Mouse (Mus musculus) CH12.LX (cell line): ENCODE results near the gene Serbp1. TPM values are rescaled to one million over a fixed set of nuclear protein-coding genes. Genes with fewer than 3 reads are reported as not detected.

Experiments used
- DNase-seq: peaks from one replicate; pipeline ENCODE4 v3.0.0-alpha.2; 2013; ENCODE audit errors: extremely low read depth
- H3K27ac ChIP-seq: 2 replicates; pipeline ENCODE4 v1.5.1; 2012; ENCODE audit warnings: low read depth, mild to moderate bottlenecking, control low read depth, moderate library complexity; ENCODE audit not compliant: insufficient read depth
- H3K27me3 ChIP-seq: replicated peaks from 2 replicates; pipeline ENCODE3; 2012; ENCODE audit warnings: inconsistent platforms
- H3K36me3 ChIP-seq, 2 experiments: replicated peaks in 1 of 2; 2 replicates each; pipeline versions ENCODE3 to v1.6.1; 2012; ENCODE audit warnings: inconsistent platforms in 1 of 2, low read length in 1 of 2, mild to moderate bottlenecking in 1 of 2, mixed read lengths in 1 of 2, moderate library complexity in 1 of 2; ENCODE audit not compliant: control insufficient read depth in 1 of 2, insufficient read depth in 1 of 2
- H3K4me1 ChIP-seq, 2 experiments: 2 replicates each; pipeline ENCODE4 v1.6.1; 2012; ENCODE audit warnings: inconsistent platforms in 1 of 2, moderate library complexity in 1 of 2; ENCODE audit not compliant: insufficient read depth in 2 of 2, control insufficient read depth in 1 of 2
- H3K4me2 ChIP-seq: 2 replicates; pipeline ENCODE4 v1.6.1; 2012; ENCODE audit warnings: low read depth, mild to moderate bottlenecking, control low read depth; ENCODE audit not compliant: poor library complexity, insufficient read depth, severe bottlenecking
- H3K4me3 ChIP-seq, 3 experiments: fragments of 150-350 bp in 1 of 3; sonication (generic) in 1 of 3; replicated peaks in 1 of 3; 2 replicates each; pipeline versions ENCODE3 to v1.5.1; 2011 to 2012; ENCODE audit warnings: low read depth in 2 of 3, low read length in 2 of 3, mild to moderate bottlenecking in 2 of 3, moderate library complexity in 2 of 3, control low read depth in 1 of 3, improper control_type of control experiment in 1 of 3, inconsistent platforms in 1 of 3, mixed read lengths in 1 of 3; ENCODE audit not compliant: poor library complexity in 1 of 3
- H3K79me2 ChIP-seq: replicated peaks from 2 replicates; pipeline ENCODE4 v1.6.1; 2012; ENCODE audit warnings: mild to moderate bottlenecking, moderate library complexity; ENCODE audit not compliant: control insufficient read depth, poor library complexity, insufficient read depth, severe bottlenecking; ENCODE audit errors: extremely low read depth
- H3K9ac ChIP-seq: 2 replicates; pipeline ENCODE4 v1.6.1; 2012; ENCODE audit warnings: low read depth, mild to moderate bottlenecking, control low read depth, moderate library complexity; ENCODE audit not compliant: insufficient read depth
- H3K9me3 ChIP-seq: replicated peaks from 2 replicates; pipeline ENCODE3; 2012; ENCODE audit warnings: low read length, inconsistent platforms, mixed read lengths
- CHD1 ChIP-seq: IDR thresholded peaks from 2 replicates; pipeline ENCODE4 v1.6.1; 2012; ENCODE audit warnings: low read depth, low read length, improper control_type of control experiment, inconsistent platforms
- CTCF ChIP-seq, 2 experiments: IDR thresholded peaks in 1 of 2; conservative IDR thresholded peaks in 1 of 2; 2 replicates each; pipeline ENCODE4 v1.5.1; 2011 to 2012; ENCODE audit warnings: low read depth in 2 of 2, low read length in 2 of 2, improper control_type of control experiment in 1 of 2, inconsistent platforms in 1 of 2, mild to moderate bottlenecking in 1 of 2, moderate library complexity in 1 of 2
- ETS1 ChIP-seq: conservative IDR thresholded peaks from 2 replicates; pipeline ENCODE4 v1.6.1; 2012; ENCODE audit warnings: low read depth, mild to moderate bottlenecking, inconsistent platforms, low read length, improper control_type of control experiment, moderate library complexity
- HCFC1 ChIP-seq: IDR thresholded peaks from 2 replicates; pipeline ENCODE4 v1.6.1; 2012; ENCODE audit warnings: low read depth, mild to moderate bottlenecking, inconsistent platforms, low read length, improper control_type of control experiment
- IRF4 ChIP-seq: IDR thresholded peaks from 2 replicates; pipeline ENCODE4 v1.6.1; 2014; ENCODE audit warnings: low read depth, mild to moderate bottlenecking, inconsistent platforms, low read length, improper control_type of control experiment
- JUN ChIP-seq: IDR thresholded peaks from 2 replicates; pipeline ENCODE4 v1.6.1; 2011; ENCODE audit warnings: low read depth, mild to moderate bottlenecking, low read length, improper control_type of control experiment, moderate library complexity; ENCODE audit not compliant: insufficient read depth
- JUND ChIP-seq: conservative IDR thresholded peaks from 2 replicates; pipeline ENCODE4 v1.6.1; 2011; ENCODE audit warnings: low read depth, low read length, improper control_type of control experiment
- KAT2A ChIP-seq: IDR thresholded peaks from 2 replicates; pipeline ENCODE4 v1.6.1; 2012; ENCODE audit warnings: low read length, improper control_type of control experiment, inconsistent platforms; ENCODE audit not compliant: insufficient replicate concordance
- MAFK ChIP-seq: IDR thresholded peaks from 2 replicates; pipeline ENCODE4 v1.6.1; 2011; ENCODE audit warnings: low read length, improper control_type of control experiment; ENCODE audit not compliant: insufficient replicate concordance
- MAZ ChIP-seq: IDR thresholded peaks from 2 replicates; pipeline ENCODE4 v1.6.1; 2012; ENCODE audit warnings: low read depth, mild to moderate bottlenecking, inconsistent platforms, low read length, improper control_type of control experiment, moderate library complexity
- MEF2A ChIP-seq: IDR thresholded peaks from 2 replicates; pipeline ENCODE4 v1.6.1; 2014; ENCODE audit warnings: low read depth, mild to moderate bottlenecking, inconsistent platforms, low read length, improper control_type of control experiment, borderline replicate concordance
- POLR2AphosphoS2 ChIP-seq: IDR thresholded peaks from 2 replicates; pipeline ENCODE4 v1.6.1; 2011; ENCODE audit warnings: low read depth, low read length, improper control_type of control experiment
- SMC3 ChIP-seq: IDR thresholded peaks from 2 replicates; pipeline ENCODE4 v1.6.1; 2011; ENCODE audit warnings: low read depth, low read length, improper control_type of control experiment
- UBTF ChIP-seq: IDR thresholded peaks from 2 replicates; pipeline ENCODE4 v1.6.1; 2012; ENCODE audit warnings: low read depth, mild to moderate bottlenecking, inconsistent platforms, low read length, improper control_type of control experiment, moderate library complexity
- USF2 ChIP-seq: conservative IDR thresholded peaks from 2 replicates; pipeline ENCODE4 v1.6.1; 2011; ENCODE audit warnings: low read depth, low read length, improper control_type of control experiment
- ZC3H11A ChIP-seq: IDR thresholded peaks from 2 replicates; pipeline ENCODE4 v1.6.1; 2012; ENCODE audit warnings: low read depth, mild to moderate bottlenecking, inconsistent platforms, low read length, improper control_type of control experiment
- ZKSCAN1 ChIP-seq: IDR thresholded peaks from 2 replicates; pipeline ENCODE4 v1.6.1; 2012; ENCODE audit warnings: low read depth, inconsistent platforms, low read length, improper control_type of control experiment, borderline replicate concordance
- ZMIZ1 ChIP-seq: IDR thresholded peaks from 2 replicates; pipeline ENCODE4 v1.6.1; 2012; ENCODE audit warnings: low read depth, mild to moderate bottlenecking, inconsistent platforms, low read length, improper control_type of control experiment
- ZNF384 ChIP-seq: IDR thresholded peaks from 2 replicates; pipeline ENCODE4 v1.6.1; 2012; ENCODE audit warnings: low read depth, low read length, improper control_type of control experiment, inconsistent platforms
- dilution Hi-C: fragments of 300-500 bp; cut with MboI; formaldehyde crosslinking; loops from 2 replicates; pipeline ENCODE4 v1.14.3; 2020; ENCODE audit warnings: low sequenced_read_pairs; ENCODE audit not compliant: extremely low pct_unique_long_range_greater_than_20kb, extremely low pct_ligation_motif_present
- in situ Hi-C: fragments of 300-500 bp; cut with MboI; formaldehyde crosslinking; loops from 3 replicates; pipeline ENCODE4 v1.14.3; 2019; ENCODE audit warnings: low sequenced_read_pairs, low pct_ligation_motif_present, low pct_unique_long_range_greater_than_20kb, mixed read lengths
- polyA plus RNA-seq: library from polyadenylated mRNA; unstranded; fragments of >175 nt; gene quantifications from 2 replicates; pipeline ENCODE4 v1.2.1, GENCODE M21; 2012; ENCODE audit warnings: low read depth; ENCODE audit not compliant: insufficient read length
- total RNA-seq, 2 experiments: library from RNA; depleted of rRNA; stranded (reverse); fragments of 300-350 nt in 1 of 2; fragments of >200 nt in 1 of 2; gene quantifications; 2 replicates each; pipeline ENCODE4 v1.2.3; 2012 to 2014

Gene Serbp1
- total and polyA plus RNA-seq, 3 experiments: 828 to 2,454 (median 835) TPM

GRCm38 (mm10) chr6:67298742-67299141 lies 60.8 kb downstream of the Serbp1 start:
- peaks cover 0 to 5% of the 10 kb centered on the region in 2 experiments for H3K36me3 ChIP-seq
- dilution Hi-C loops: no loop called here
- no peak overlapping the region for H3K9ac ChIP-seq
- TF ChIP-seq ZC3H11A: no peak
- TF ChIP-seq MAZ: no peak
- TF ChIP-seq SMC3: no peak
- TF ChIP-seq KAT2A: no peak
- TF ChIP-seq MAFK: no peak
- TF ChIP-seq JUN: no peak
- TF ChIP-seq ZNF384: no peak
- TF ChIP-seq ETS1: no peak
- TF ChIP-seq CTCF (conservative IDR thresholded peaks at IDR 0.05 in 1 of 2, IDR thresholded peaks at IDR 0.05 in 1 of 2; ENCODE audit: low read depth in 2 of 2, low read length in 2 of 2): no peak
- TF ChIP-seq UBTF: no peak
- no peak for TF ChIP-seq ZMIZ1
- no peak for TF ChIP-seq HCFC1
- no peak for TF ChIP-seq IRF4
- TF ChIP-seq CHD1: no peak
- no peak for TF ChIP-seq POLR2AphosphoS2
- no peaks in the 10 kb centered on the region for H3K4me1 ChIP-seq
- no peaks in the 10 kb centered on the region for H3K79me2 ChIP-seq
- no peak overlapping the region for H3K4me2 ChIP-seq
- in situ Hi-C loops: no loop called here
- H3K4me3 ChIP-seq: no peak overlapping the region
- H3K27me3 ChIP-seq: no peaks in the 10 kb centered on the region
- no peak overlapping the region for H3K27ac ChIP-seq
- H3K9me3 ChIP-seq: no peaks in the 10 kb centered on the region
- DNase-seq: no peak

GRCm38 (mm10) chr6:67300300-67300699 lies 62.3 kb downstream of the Serbp1 start:
- no peaks in the 10 kb centered on the region for H3K9me3 ChIP-seq
- no peak overlapping the region for H3K4me2 ChIP-seq
- dilution Hi-C loops (no loop called here), in situ Hi-C loops (loop anchor here (25.0 kb wide), 1 partner anchor 338 kb away; no protein-coding TSS in a partner anchor)
- H3K9ac ChIP-seq: no peak overlapping the region
- no peak for DNase-seq
- H3K4me3 ChIP-seq: no peak overlapping the region
- H3K79me2 ChIP-seq: no peaks in the 10 kb centered on the region
- peaks cover 0 to 5% of the 10 kb centered on the region in 2 experiments for H3K36me3 ChIP-seq
- TF ChIP-seq UBTF (no peak), ZKSCAN1 (no peak), MAZ (no peak), JUND (no peak), USF2 (no peak), POLR2AphosphoS2 (no peak), MEF2A (no peak), SMC3 (no peak)
- no peaks in the 10 kb centered on the region for H3K27me3 ChIP-seq
- H3K4me1 ChIP-seq: peaks cover 0 to under 1% of the 10 kb centered on the region in 2 experiments; a peak in 1 of 4 replicates
- no peak overlapping the region for H3K27ac ChIP-seq
